Mouse (Mus musculus) heart, postnatal 10 days (tissue): ENCODE measurements around the gene Idh1. TPM values are rescaled to one million over a fixed set of nuclear protein-coding genes. Genes with fewer than 3 reads are reported as not detected.
"Not testable (repeated sequence)": the region's sequence is repeated elsewhere in the genome, so short reads cannot be mapped to it uniquely, and the experiment has no call there.

ENCODE experiments used
- DNase-seq, 2 experiments: peaks; one replicate each; pipeline ENCODE4 v3.0.0; 2021
- intact Hi-C: fragments of 180-260 bp; cut with DNase I; formaldehyde crosslinking; loops from one replicate; pipeline ENCODE4 v1.15.1; 2025
- total RNA-seq, 2 experiments: library from RNA; stranded (reverse); gene quantifications; 2 replicates each; pipeline ENCODE4 v1.2.3; 2021

Idh1 gene
- 10 to 100 TPM; 48.1 to 51.8 TPM for total RNA-seq

DNA sequence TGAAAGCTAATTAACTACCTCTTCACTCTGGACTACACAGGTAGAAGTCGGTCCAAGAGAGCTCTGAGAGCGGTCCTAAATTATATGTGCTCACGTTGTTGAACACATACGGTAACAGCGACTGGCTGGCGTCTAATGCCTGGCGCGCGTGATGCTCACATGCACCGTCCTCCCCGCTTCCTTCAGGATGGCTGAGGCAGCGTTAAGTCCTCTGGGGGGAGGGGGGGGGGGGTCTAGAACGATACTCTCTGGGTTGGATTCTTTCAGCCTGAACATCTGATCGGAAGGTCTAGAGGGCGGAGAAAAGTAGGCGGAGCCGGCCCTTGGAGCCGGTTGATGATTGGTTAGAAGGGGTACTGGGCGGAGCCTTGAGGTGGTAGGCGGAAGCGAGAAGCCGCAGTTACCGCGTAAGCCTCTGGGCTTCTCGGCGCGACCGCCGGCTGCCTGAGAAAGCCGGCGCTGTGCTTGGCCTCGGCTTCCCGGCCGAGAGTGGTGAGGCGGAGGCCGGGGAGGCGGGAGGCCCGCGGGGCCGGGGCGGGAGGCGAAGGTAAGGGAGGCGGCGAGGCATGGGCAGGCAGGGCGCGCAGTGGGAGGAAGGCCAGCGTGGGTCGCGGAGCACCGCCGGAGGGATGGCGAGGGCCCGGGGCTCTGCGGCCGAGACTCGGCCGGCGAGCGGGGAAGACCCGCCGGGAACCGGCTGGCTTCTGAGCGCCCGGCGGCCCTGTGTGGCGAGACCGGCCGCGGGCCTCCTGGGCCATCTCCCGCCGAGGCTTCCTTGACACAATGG, at the start of gene Idh1, which contains the start of gene Pikfyve:
Gene Idh1 (minus strand): TSS at position 214 of the 787 bp plus-strand sequence.
Gene Pikfyve (plus strand): TSS at position 397 of the 787 bp plus-strand sequence.
- peak; percentile 98 to 99 for DNase-seq
- intact Hi-C loops, result loop anchor here (10.0 kb wide), 1 partner anchor 452 kb away; the partner anchor contains the start of gene Fzd5

DNA sequence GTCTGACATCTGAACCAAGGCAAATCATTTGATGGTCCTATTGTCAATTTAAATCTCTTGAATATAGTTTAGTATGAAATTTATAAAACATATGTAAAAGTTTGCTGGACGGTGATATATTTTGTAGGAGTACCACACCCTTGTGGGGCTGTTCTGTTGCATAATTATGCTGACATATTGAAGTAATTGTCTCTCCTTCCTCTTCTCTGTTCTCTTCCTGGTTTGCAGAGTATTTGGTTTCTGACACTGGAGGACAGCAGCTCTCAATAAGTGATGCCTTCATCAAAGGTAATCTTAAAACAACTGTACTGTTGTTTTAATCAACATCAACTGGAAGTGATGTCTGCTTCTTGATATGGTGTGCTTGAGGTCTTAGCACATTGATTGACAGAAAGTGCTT, 44.3 kb upstream of the Idh1 start:
- DNase-seq, result no peak
- intact Hi-C loops, result no loop called here

DNA sequence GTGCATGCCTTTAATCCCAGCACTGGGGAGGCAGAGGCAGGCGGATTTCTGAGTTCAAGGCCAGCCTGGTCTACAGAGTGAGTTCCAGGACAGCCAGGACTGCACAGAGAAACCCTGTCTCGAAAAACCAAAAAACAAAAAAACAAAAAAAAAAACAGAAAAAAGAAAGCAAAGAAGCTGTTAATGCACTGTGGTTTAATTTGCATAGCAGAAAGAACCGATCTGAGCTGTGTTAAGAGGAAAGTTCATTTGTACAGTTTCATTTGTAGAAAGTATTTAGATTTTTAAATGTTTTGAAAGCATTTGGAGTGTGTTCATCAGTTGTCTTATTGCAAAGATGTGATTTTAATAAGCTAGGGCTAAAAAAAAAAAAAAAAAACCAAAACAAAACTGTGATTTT, 43.5 kb upstream of the Idh1 start:
- intact Hi-C loops, DNase-seq: not testable (repeated sequence)

DNA sequence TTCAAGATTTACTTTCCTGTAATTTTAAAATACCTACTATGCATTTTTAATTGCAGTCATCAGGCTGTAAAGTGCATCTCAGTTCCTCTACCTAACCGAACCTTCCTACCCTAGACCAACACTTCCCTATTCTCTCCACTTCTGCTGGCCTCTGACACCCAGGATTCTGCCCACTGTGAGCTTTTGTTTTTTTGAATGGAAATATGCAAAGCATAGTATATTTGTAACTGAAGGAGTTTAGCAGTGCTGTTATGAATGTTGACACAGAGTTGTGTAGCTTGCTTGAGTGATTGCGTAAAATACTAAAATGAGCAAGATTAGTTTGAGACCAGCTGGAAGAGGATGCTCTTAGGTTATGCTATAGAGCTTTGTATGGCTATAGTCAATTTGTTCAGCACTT, 41.4 kb upstream of the Idh1 start:
- intact Hi-C loops, result no loop called here
- DNase-seq, result no peak

DNA sequence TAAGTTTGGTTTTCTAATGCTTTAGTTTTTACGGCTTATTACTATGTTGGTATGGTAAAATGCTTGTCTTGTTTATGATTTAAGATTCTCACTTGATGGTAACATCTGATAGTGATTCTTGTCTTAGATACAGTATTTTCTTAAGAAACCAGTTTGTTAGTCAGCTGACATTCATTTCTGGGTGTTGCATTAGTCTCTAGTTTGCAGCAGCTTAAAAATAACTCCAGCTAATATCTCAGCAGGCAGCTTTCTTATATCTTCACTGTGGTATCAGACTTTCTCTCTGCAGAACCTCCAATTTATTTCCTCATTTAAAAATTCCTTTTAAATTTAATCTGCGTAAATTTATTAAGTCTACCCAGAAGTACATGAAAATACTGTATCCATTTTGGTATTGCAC, 37.4 kb upstream of the Idh1 start:
- no peak for DNase-seq
- intact Hi-C loops, result no loop called here

DNA sequence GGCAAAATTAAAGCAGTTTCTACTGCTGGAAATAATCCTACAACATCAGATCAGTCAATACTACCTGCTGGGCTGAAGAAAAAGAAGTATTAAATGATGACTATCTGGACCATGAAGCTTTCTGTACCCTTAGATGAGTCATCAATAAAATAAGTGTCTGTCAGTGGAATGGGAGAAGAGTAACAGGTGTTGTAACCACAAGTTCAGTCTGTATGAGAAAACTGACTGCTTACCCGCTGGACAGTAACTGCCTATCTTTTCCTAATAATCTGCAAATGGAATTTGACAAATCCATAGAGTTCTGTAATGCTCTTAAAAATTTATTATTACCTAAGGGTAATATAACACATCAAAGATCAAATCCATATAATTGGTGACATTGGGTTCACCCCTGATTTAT, 31.7 kb upstream of the Idh1 start:
- intact Hi-C loops, result no loop called here
- no peak for DNase-seq

DNA sequence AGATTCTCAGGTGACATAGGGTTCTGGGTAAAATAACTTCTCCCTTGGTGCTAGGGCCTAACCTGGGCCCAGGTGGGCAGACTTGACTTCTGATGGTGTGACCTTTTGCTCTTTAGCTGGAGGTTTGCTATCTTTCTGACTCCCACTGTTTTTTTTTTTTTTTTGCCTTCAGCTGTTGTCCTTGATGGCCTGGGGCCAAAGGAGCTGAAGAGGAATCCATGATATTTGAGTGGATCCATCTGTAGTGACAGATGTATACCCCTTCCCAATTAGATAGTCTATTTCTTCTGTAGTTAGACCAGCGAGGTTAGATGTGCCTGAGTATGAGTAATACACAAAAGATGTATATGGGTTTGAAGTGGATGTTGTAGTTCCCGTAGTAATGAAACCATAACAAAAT, 31.3 kb upstream of the Idh1 start:
- intact Hi-C loops, result no loop called here
- no peak for DNase-seq

DNA sequence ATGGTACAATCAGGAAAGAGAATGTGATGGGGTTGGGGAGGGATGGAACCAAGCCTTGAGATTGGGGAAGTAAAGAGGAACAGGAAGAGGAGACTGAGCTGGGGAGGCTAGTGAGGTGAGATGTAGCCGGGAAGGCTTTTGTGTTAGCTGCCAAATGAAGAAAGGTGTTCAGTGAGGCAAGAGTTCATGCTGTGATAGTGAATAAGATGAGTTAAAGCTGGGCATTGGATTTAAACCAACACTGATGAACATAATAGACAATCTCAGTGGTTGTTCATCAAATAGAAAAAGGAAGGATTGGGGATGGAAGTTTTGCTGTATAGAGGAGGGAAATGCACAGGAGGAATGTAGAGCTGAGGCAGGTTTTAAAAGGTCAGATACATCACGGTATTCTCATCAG, 26.9 kb upstream of the Idh1 start:
- DNase-seq, result no peak
- intact Hi-C loops, result no loop called here

DNA sequence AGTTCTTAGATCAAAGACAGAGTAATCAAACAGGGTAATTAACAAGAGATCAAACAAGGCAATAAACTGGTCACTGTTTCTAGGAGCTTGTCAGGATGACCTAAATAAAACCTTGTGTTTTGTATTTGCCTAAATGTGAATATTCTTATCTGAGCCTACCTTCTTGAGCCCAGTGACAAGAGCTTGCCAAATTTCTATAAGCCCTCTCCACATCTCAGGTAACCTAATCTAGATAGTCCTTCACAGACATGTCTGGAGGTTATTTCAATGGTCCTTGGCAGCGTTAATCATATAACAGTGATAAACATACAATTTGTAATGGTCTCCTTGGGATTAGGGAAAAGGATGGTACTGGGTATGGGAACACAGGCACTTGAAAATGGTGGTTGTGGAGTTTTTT, 18.0 kb upstream of the Idh1 start:
- DNase-seq, result no peak
- intact Hi-C loops, result no loop called here

DNA sequence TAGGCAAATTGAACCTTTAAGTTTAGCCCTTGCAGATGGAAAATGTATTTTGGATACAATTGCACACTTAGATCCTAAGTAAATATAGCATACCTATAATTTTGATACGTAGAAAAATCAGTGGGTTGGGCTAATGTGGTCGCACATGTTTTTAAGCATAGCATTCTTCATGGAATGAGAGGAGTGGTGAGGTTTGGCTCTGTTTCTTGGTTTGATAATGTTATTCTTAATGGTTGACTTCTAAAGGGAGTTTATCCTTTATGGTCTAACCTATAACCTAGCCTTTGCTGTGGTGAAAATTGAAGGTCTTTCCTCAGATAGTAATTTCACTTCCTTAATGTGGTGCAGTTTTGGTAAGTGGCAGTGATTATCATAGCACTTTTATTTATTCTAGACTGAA, 12.6 kb upstream of the Idh1 start:
- no peak for DNase-seq
- intact Hi-C loops, result no loop called here

DNA sequence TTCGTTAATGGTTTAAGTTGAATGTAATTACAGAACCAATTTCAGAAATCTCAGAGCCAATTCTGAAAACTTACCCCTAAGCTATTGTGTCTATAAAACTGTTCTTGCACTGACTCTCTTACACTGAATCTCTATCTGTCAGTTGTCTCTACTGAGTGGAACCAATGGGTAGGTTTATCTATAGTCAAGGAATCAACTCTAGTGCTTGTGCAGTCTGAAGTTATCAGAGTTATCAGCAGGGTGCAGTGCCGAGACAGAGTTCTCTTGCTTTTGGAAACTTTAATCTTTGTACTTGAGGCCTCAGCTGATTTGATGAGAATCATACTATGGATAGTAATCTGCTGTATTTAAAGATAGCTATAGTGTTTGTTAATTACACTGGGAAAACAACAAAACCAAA, 12.1 kb upstream of the Idh1 start:
- intact Hi-C loops, result no loop called here
- DNase-seq, result no peak

DNA sequence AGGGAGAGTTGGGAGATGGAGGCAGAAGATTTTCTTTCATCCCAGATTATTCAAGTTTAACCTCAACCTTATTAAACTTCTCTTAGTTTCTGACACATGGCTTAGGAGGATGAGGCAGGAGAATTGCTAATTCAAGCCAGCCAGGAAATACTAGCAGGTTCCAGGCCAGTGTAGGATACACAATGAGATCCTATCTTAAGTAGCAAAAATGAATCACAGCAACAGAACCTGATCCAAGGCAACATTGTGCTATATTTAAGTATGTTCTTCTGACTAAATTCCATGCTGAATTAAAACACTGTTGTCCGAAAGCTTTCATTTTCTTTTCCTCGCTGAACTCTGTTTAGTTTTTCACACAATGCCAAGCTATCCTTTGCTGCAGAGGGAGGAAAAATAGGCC, 6.9 kb upstream of the Idh1 start:
- no peak for DNase-seq
- intact Hi-C loops, result no loop called here

DNA sequence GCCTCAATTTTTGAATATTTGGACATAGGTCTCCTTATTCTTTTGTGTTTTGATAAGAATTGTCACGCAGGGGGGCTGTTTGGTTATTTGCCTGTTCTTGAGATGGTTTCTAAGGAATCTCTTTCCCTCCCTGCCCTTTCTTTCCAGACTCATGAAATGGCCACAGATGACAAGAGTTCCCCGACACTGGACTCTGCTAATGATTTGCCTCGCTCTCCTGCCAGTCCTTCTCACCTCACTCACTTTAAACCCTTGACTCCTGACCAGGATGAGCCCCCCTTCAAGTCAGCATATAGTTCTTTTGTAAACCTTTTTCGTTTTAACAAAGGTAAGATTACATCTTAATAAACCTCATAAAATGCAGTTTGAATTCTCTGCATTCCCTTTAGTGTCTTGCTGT, 3.9 kb upstream of the Idh1 start:
- intact Hi-C loops, result no loop called here
- DNase-seq, result no peak

DNA sequence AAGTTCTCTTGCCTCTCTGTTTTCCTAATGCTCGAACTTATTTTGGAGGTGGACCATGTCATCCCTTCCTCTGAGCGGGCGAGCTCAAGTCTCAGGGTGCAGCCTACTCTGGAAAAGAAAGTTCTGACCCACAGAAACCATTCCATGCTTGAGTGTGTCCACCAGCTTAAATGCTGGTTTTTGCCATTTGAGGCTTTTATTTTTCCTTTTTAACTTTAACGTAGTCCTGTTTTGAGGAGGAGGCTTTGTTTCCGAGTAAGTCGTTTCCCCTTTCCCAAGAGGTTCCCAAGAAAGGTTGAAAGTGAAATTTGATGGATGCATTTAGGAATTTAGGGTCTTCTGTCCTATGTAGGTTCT, 752 bp upstream of the Idh1 start:
- no peak for DNase-seq
- intact Hi-C loops, result loop anchor here (10.0 kb wide), 1 partner anchor 452 kb away; the partner anchor contains the start of gene Fzd5

DNA sequence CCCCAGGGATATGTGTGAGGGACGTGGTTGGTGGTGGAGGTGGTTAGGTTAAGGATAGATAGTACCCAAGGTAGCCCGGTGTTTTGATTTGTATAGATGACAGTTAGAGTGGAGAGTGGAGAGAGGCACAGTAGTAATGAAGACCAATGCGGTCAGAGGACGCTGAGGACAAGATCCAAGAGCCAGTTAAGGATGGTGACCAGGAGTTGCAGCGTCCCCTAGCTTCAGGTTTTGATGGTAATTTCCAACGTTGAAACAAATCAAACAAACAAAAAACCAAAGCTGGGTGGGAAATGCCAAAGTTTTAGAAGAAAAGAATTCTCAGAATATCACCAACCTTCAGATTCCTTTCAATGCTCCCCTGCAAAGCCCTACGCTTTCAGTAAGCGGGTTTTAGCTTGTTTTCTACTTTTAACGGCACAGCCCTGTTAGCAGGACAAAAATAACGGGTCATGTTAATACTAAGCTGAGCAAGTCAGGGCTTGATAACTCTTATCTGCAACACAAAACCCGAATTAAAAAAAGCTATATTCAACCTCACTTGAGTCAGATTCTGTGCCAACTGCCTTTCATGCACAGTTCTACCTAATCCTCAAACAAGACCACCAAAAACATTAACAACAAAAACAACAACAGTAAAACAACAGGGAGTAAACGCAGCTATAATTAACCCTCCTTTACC, 635 bp downstream of the Idh1 start:
- DNase-seq, result peak; percentile 25 to 44
- intact Hi-C loops, result loop anchor here (10.0 kb wide), 1 partner anchor 451 kb away; the partner anchor contains the start of gene Fzd5

DNA sequence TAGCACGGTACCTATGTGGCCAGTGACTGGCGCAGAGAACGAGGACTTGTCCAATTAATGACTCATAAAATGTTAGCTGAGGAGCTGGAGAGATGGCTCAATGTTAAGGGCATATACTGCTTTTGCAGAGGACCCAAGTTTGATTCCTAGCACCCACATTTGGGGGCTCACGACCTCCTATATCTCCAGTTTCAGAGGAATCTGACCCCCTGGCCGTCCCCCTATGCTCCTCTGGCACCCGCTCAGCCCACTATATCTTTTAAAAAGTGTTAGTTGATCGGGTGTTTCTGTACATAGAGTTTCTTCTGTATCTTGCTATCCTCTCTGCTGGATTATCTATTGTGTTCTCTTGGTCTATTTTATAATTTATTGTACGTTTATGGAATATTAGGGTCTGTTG, 1.3 kb downstream of the Idh1 start:
- intact Hi-C loops, result loop anchor here (10.0 kb wide), 1 partner anchor 450 kb away; the partner anchor contains the start of gene Fzd5

DNA sequence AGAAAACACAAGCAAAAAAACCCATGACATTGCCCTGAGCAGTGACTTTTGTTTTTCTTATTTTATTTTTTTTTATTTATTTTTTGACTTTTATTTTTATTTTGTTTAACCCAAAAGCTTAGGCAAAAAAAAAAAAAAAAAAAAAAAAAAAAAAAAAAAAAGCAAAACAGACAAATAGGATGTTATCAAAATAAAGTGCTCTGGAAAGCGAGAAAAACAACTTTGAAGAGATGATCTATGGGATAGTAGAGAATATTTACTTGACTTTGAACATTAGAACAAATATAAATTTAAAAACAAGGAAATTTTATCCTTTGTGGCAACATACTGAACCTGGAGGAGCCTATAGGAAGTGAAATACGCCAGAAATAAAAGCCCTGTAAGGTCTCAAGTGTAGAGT, 2.3 kb downstream of the Idh1 start:
- intact Hi-C loops, result loop anchor here (10.0 kb wide), 1 partner anchor 449 kb away; the partner anchor contains the start of gene Fzd5
- no peak for DNase-seq

More for the DNA sequence above, 1.3 kb downstream of the Idh1 start:
- DNase-seq, result no peak

DNA sequence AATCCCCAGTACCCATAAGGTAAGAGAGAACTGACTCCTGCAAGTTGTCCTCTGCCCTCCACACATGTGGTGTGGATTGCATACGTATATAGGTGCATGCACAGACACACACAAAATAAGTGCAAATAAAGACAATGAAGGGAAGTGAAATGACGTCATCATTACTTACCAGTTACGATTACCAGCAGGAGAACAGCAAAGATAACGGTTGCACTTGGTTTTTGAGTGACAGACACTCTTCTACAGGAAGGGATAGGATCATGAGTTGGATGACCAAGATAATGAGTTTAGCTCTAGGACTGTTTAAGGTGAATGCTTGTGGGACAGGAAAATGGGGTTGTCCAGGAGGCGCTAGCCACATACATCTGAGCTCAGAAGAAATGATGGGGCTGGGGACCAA, 4.8 kb downstream of the Idh1 start:
- no peak for DNase-seq
- intact Hi-C loops, result loop anchor here (10.0 kb wide), 1 partner anchor 447 kb away; the partner anchor contains the start of gene Fzd5

DNA sequence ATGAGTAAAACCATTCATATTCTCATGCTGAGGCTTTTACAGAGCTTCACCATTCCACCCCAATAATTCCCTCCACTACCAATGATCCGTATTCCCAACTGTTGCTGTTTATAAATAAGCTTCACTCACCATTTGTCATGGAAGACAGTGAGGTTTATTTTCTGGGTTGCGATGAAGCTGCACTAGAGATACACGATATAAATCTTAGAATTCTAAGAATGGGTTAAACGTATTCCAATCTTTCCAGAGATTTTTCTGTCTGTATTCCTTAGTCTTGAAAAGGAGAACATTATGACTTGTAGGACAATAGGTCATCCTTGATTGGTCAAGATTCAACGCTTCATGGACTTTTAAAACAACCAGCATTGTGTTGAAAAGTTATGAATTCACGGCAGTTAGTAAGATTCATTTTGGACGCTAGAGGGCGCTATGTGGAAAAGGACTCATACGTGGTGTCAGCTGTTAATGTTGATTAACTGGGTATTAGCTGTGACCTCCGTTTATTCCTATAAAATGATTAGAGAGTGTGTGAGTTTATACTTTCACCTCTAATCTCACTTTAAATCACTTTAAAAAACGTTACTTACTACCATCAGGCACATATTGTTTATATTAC, 6.6 kb downstream of the Idh1 start:
- peak; percentile 84 to 91 for DNase-seq
- intact Hi-C loops, result loop anchor here (1.0 to 10.0 kb wide), 3 partner anchors 67 to 445 kb away; partner anchors contain the start of gene Fzd5

DNA sequence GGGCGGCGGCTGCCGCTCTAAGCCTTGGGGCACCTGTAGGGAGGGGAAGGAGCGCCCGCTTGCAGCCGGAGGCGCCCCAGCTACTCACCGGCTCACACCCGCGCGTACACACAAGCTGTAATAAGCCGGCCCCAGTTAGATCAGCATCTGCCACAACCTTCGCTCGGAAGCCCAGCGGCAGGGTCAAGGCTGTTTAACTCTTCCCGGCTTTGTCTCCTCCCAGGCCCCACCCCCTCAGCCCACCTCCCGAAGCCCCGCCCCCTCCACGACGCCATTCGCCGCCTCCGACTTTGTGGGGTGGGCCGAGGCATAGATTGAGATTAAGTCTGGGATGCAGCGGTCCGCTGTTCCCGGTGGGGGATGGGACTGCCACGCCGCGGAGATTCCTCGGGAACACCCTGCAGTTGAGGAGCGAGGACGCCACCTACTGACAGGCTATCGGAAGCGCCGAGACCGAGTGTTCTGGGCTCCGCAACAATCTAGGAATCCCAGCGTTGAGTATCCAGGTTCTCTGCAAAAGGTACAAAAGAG, 7.3 kb downstream of the Idh1 start:
- intact Hi-C loops, result loop anchor here (2.0 kb wide), 1 partner anchor 132 kb away; no protein-coding TSS in a partner anchor
- DNase-seq, result peak; percentile 98 to 99
